Mouse (Mus musculus) neural tube, embryonic 11.5 days (tissue): ENCODE measurements around the gene Dohh. TPM values are rescaled to one million over a fixed set of nuclear protein-coding genes. Genes with fewer than 3 reads are reported as not detected.

Source experiments
- ATAC-seq: fragments of 200-750 bp; cut with Nextera tagmentation; 2 replicates; pipeline ENCODE4 v1.8.0; 2017; ENCODE audit warnings: moderate number of reproducible peaks, mild to moderate bottlenecking, moderate TSS enrichment, moderate library complexity; ENCODE audit not compliant: insufficient read depth, low FRiP score, low TSS enrichment
- DNase-seq: peaks from one replicate; pipeline ENCODE4 v3.0.0-alpha.2; 2015; ENCODE audit warnings: low spot score
- H3K27ac ChIP-seq: fragments of 300-500 bp; sonication (generic); 2 replicates; pipeline ENCODE4 v1.5.1; 2014; ENCODE audit warnings: low read depth, mild to moderate bottlenecking, low read length
- H3K27me3 ChIP-seq: fragments of 300-500 bp; sonication (generic); 2 replicates; pipeline ENCODE4 v1.6.1; 2014; ENCODE audit warnings: mild to moderate bottlenecking, low read length, mixed read lengths; ENCODE audit not compliant: control insufficient read depth, insufficient read depth
- H3K36me3 ChIP-seq: fragments of 300-500 bp; sonication (generic); 2 replicates; pipeline ENCODE4 v1.6.1; 2014; ENCODE audit warnings: mild to moderate bottlenecking, low read length, moderate library complexity, mixed read lengths; ENCODE audit not compliant: control insufficient read depth, insufficient read depth
- H3K4me1 ChIP-seq: fragments of 300-500 bp; sonication (generic); 2 replicates; pipeline ENCODE4 v1.6.1; 2014; ENCODE audit warnings: low read length, mixed read lengths; ENCODE audit not compliant: control insufficient read depth, insufficient read depth
- H3K4me2 ChIP-seq: fragments of 300-500 bp; sonication (generic); 2 replicates; pipeline ENCODE4 v1.6.1; 2014; ENCODE audit warnings: low read depth, mild to moderate bottlenecking, moderate library complexity
- H3K4me3 ChIP-seq: fragments of 300-500 bp; sonication (generic); 2 replicates; pipeline ENCODE4 v1.5.1; 2014; ENCODE audit warnings: low read depth, low read length
- H3K9ac ChIP-seq: fragments of 300-500 bp; sonication (generic); 2 replicates; pipeline ENCODE4 v1.6.1; 2014; ENCODE audit warnings: mild to moderate bottlenecking, low read length
- H3K9me3 ChIP-seq: fragments of 300-500 bp; sonication (generic); 2 replicates; pipeline ENCODE4 v1.6.1; 2016; ENCODE audit warnings: low read length; ENCODE audit not compliant: control insufficient read depth
- WGBS: fragments of 180-500 bp; shearing (Covaris S2); extraction: QIAGEN DNeasy Blood & Tissue Kit; methylation state at CpG from one replicate; pipeline ENCODE4 v1.1.7; 2014; 5-methylcytosine and 5-hydroxymethylcytosine counted together
- polyA plus RNA-seq: library from polyadenylated mRNA; unstranded; fragments of >200 nt; fragmentation: Nextera tagmentation; extraction: Ambion mirVana; gene quantifications from 2 replicates; pipeline ENCODE4 v1.2.1, GENCODE M21; 2014

The Dohh gene
- polyA plus RNA-seq, 1 experiment from 2014 or later: 76.1 TPM

GRCm38 (mm10) chr10:81345162-81345534 is 39.1 kb upstream of the Dohh start:
- H3K27me3 ChIP-seq: peaks cover 42% of the 10 kb centered on the region
- no peak for DNase-seq
- H3K36me3 ChIP-seq: no peaks in the 10 kb centered on the region; the same call in none of the 2 replicates
- no peak for ATAC-seq
- peaks cover 14% of the 10 kb centered on the region for H3K4me1 ChIP-seq
- WGBS: 80% methylated on average over 4 of the region's 4 CpGs
- no peak overlapping the region for H3K4me2 ChIP-seq
- no peak overlapping the region for H3K4me3 ChIP-seq
- H3K27ac ChIP-seq: no peak overlapping the region
- H3K9me3 ChIP-seq: no peaks in the 10 kb centered on the region
- H3K9ac ChIP-seq: no peak overlapping the region

GRCm38 (mm10) chr10:81346453-81347067 is 37.7 kb upstream of the Dohh start:
- Histone ChIP-seq H3K9ac (no peak overlapping the region), H3K4me3 (0 out of 2 replicates have a peak overlapping the region, but pooled peaks have one; percentile 10), H3K36me3 (no peaks in the 10 kb centered on the region; the same call in none of the 2 replicates), H3K27ac (no peak overlapping the region), H3K9me3 (no peaks in the 10 kb centered on the region), H3K4me2 (peak overlapping the region; percentile 39), H3K4me1 (peaks cover 16% of the 10 kb centered on the region), H3K27me3 (peaks cover 37% of the 10 kb centered on the region)
- WGBS: 6% methylated on average over 55 of the region's 55 CpGs
- no peak for ATAC-seq
- DNase-seq: peak; percentile 73

- no peak for ATAC-seq
- Histone ChIP-seq H3K9ac (peak overlapping the region; percentile 87), H3K27ac (no peak overlapping the region), H3K27me3 (peaks cover 13% of the 10 kb centered on the region), H3K4me2 (peak overlapping the region; percentile 74), H3K9me3 (no peaks in the 10 kb centered on the region), H3K36me3 (no peaks in the 10 kb centered on the region; the same call in none of the 2 replicates), H3K4me1 (peaks cover 16% of the 10 kb centered on the region), H3K4me3 (peak overlapping the region; percentile 94)
- WGBS: 5% methylated on average over 12 of the region's 12 CpGs
- no peak for DNase-seq
Measured at GRCm38 (mm10) chr10:81349146-81349545, 35.1 kb upstream of the Dohh start.

GRCm38 (mm10) chr10:81349961-81350350 is 34.3 kb upstream of the Dohh start:
- DNase-seq (no peak), ATAC-seq (peak; percentile 13)
- H3K4me1 ChIP-seq: peaks cover 16% of the 10 kb centered on the region
- H3K9ac ChIP-seq: peak overlapping the region; percentile 87
- H3K27me3 ChIP-seq: peaks cover 6% of the 10 kb centered on the region
- peak overlapping the region; percentile 11; the same call in 1 of the 2 replicates for H3K27ac ChIP-seq
- under 1% methylated on average over 29 of the region's 29 CpGs for WGBS
- H3K4me2 ChIP-seq: peak overlapping the region; percentile 74
- no peaks in the 10 kb centered on the region; the same call in none of the 2 replicates for H3K36me3 ChIP-seq
- H3K4me3 ChIP-seq: peak overlapping the region; percentile 94
- H3K9me3 ChIP-seq: no peaks in the 10 kb centered on the region

GRCm38 (mm10) chr10:81350351-81351063 is 33.7 kb upstream of the Dohh start, which contains the start of gene Hmg20b:
Gene Hmg20b, minus strand, starts transcription at chr10:81350480.
- Histone ChIP-seq H3K4me2 (peak within 1 kb of the TSS; percentile 74), H3K9ac (peak within 1 kb of the TSS; percentile 87), H3K4me3 (peak within 1 kb of the TSS; percentile 94), H3K9me3 (no peaks in the 10 kb centered on the region), H3K27ac (peak within 1 kb of the TSS; percentile 11; the same call in 1 of the 2 replicates), H3K36me3 (no peaks in the 10 kb centered on the region; the same call in none of the 2 replicates), H3K27me3 (0 out of 2 replicates have a peak, but pooled peaks cover 3% of the 10 kb centered on the region), H3K4me1 (peaks cover 16% of the 10 kb centered on the region)
- DNase-seq (peak; percentile 99), ATAC-seq (peak; percentile 96)
- 1% methylated on average over 54 of the region's 54 CpGs for WGBS

- Histone ChIP-seq H3K4me3 (0 out of 2 replicates have a peak overlapping the region, but pooled peaks have one; percentile 6), H3K4me2 (no peak overlapping the region), H3K9me3 (no peaks in the 10 kb centered on the region), H3K36me3 (no peaks in the 10 kb centered on the region; the same call in none of the 2 replicates), H3K27me3 (no peaks in the 10 kb centered on the region), H3K4me1 (peaks cover 15% of the 10 kb centered on the region), H3K27ac (no peak overlapping the region), H3K9ac (no peak overlapping the region)
- 26% methylated on average over 9 of the region's 9 CpGs for WGBS
- no peak for ATAC-seq
- DNase-seq: no peak
Measured at GRCm38 (mm10) chr10:81351678-81352291, 32.4 kb upstream of the Dohh start.

GRCm38 (mm10) chr10:81354738-81355477 is 29.3 kb upstream of the Dohh start:
- Histone ChIP-seq H3K9ac (no peak overlapping the region), H3K4me2 (no peak overlapping the region), H3K4me1 (peaks cover 18% of the 10 kb centered on the region), H3K4me3 (no peak overlapping the region), H3K27me3 (no peaks in the 10 kb centered on the region), H3K27ac (no peak overlapping the region), H3K36me3 (no peaks in the 10 kb centered on the region), H3K9me3 (no peaks in the 10 kb centered on the region)
- no peak for ATAC-seq
- 70% methylated on average over 9 of the region's 9 CpGs for WGBS
- DNase-seq: no peak

- no peak overlapping the region for H3K27ac ChIP-seq
Measured at GRCm38 (mm10) chr10:81355533-81355932, 28.7 kb upstream of the Dohh start.

More at GRCm38 (mm10) chr10:81355533-81355932, 28.7 kb upstream of the Dohh start:
- no peak overlapping the region for H3K4me2 ChIP-seq
- H3K36me3 ChIP-seq: no peaks in the 10 kb centered on the region
- H3K4me3 ChIP-seq: no peak overlapping the region
- WGBS: 82% methylated on average over 4 of the region's 4 CpGs
- H3K4me1 ChIP-seq: peaks cover 18% of the 10 kb centered on the region
- no peak overlapping the region for H3K9ac ChIP-seq
- DNase-seq (no peak), ATAC-seq (no peak)
- H3K27me3 ChIP-seq: no peaks in the 10 kb centered on the region
- no peaks in the 10 kb centered on the region for H3K9me3 ChIP-seq
